Mouse (Mus musculus): ENCODE measurements around the gene Tnf.

The Tnf gene

DNA sequence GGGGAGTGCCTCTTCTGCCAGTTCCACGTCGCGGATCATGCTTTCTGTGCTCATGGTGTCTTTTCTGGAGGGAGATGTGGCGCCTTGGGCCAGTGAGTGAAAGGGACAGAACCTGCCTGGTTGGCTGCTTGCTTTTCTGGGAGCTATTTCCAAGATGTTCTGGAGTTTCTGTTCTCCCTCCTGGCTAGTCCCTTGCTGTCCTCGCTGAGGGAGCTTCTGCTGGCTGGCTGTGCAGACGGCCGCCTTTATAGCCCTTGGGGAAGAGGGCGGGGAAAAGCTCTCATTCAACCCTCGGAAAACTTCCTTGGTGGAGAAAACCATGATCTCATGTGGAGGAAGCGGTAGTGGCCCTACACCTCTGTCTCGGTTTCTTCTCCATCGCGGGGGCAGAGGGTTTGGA lies at the start of gene Tnf:
Tnf (minus strand) TSS at position 221 of the 400 bp plus-strand sequence.
- DNase-seq, result no peak

DNA sequence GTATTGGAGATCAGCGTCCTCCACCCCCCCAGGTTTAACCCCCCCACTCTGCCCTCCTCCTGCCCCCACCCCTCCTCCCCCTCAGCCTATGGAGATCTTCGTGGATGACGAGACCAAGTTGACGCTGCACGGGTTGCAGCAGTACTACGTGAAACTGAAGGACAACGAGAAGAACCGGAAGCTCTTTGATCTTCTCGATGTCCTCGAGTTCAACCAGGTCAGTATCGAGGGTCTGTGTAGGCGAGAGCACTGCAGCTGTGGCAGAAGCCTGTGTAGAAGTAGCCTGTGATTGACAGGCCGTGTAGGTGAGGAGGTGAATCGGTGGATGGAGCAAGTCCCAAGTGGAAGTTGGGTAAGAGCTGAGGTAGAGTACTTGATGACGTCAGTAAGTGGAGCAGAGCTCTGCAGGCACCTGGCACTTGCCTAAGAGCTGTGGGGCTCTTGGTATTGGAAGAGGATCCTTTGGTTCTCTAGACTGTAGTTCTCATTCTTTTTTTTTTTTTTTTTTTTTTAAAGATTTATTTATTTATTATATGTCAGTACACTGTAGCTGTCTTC lies 49.4 kb upstream of the Tnf start:
- DNase-seq, result peak; percentile 27

DNA sequence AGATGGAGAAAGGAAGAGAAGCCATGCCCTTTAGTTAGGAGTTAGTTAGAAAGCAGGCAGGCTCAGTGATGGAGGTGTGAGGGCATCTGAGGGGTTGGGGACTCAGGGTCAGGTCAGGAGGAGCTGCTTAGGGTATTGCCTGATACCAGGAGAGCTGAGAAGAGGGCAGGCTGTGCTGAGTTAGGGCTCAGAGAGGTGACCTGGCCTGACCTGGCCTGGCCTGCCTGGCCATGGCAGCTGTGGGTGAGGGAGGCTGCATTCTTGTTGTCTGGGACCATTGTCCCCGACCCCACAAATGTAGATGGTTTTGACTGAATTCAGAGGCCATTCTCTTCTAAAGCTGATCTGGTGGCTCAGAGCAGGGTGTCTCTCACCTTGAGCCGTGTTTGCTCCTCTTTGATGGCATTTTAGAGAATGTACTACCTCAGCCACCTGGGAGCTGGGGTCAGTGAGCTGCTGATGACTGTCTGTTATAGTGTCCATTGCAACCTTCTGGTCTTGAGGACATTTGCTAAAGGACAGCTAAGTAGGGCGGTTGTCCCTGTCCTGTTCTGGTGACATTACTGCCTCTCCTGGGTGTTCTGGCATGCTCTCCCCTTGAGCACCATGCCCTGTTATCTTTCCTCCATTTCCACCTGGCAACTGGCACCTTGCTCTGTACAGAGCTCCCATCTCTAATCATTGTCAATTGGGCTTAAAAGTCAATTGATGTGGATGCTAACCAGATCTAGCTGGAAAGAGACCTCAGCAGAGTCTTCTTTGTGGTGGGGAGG lies 48.7 kb upstream of the Tnf start:
- peak; percentile 23 for DNase-seq

DNA sequence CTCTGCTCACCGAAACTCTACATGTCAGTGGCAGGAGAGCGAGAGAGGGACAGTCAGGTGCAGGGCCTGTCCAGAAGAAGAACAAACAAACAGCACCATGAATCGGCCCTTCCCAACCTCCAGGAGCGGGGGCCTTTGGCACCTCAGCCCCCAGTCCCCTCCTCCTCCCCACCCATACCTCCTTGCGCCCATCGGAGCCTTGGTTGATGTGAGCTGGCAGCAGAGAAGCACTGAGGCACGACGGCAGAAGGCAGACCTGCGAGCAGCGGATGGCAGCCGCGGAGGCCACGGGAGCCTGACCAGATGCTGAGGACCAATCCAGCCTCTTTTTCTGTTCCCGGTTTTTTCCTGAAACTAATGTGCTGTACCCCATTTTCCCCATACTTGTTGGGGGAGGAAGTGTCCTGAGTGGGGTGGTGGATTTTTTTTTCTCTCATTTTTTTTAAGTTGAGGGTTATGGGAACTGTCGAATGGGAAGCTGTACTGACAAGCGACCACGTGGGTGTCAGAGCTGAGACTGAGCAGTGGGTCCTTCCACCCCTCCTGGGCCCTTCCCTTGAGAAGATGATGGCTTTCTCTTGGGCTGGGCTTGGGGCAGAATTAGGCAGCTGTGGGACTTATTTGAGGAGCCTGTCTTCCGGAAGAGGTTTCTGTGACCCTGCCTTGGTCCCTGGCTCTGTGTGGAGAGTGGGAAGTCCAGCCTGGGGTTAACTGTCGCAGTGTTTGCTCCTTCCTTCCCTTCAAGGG lies 47.8 kb upstream of the Tnf start:
- DNase-seq, result no peak

DNA sequence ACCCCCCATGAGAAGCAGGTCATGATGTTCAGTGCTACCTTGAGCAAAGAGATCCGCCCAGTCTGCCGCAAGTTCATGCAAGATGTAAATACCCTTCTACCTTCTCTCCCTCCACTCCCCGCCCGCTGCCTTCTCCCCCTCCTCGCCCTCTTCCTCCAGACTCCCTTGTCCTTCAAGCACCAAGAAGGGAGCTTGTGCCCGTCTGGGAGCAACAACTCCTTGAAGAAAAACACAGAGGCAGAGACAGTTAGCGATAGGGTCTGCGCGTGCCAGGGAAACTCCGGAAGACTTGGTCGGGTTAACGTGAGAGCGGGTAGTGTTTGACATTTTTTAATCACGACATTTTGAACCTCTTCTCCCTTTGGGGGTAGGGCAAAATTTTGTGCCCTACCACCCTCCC lies 47.2 kb upstream of the Tnf start:
- peak; percentile 24 for DNase-seq

DNA sequence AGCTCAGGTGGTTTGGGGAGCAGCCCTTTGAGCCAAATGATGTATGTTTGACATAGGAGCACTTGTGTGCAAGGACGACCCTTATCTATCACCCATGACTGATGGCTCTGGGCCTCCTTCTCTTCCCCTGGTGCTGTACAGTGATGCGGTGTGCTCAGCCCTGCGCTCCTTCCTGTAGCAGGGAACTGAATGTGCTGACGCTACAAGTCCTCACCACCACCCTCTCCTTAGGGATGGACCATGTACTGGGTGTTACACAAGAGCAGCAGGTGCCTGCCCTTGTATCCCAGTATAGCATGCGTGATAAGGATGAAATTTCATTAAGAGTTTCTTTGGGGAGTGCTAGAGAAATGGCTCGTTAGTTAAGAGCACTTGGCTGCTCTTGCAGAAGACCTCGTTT lies 45.3 kb upstream of the Tnf start:
- DNase-seq, result no peak

DNA sequence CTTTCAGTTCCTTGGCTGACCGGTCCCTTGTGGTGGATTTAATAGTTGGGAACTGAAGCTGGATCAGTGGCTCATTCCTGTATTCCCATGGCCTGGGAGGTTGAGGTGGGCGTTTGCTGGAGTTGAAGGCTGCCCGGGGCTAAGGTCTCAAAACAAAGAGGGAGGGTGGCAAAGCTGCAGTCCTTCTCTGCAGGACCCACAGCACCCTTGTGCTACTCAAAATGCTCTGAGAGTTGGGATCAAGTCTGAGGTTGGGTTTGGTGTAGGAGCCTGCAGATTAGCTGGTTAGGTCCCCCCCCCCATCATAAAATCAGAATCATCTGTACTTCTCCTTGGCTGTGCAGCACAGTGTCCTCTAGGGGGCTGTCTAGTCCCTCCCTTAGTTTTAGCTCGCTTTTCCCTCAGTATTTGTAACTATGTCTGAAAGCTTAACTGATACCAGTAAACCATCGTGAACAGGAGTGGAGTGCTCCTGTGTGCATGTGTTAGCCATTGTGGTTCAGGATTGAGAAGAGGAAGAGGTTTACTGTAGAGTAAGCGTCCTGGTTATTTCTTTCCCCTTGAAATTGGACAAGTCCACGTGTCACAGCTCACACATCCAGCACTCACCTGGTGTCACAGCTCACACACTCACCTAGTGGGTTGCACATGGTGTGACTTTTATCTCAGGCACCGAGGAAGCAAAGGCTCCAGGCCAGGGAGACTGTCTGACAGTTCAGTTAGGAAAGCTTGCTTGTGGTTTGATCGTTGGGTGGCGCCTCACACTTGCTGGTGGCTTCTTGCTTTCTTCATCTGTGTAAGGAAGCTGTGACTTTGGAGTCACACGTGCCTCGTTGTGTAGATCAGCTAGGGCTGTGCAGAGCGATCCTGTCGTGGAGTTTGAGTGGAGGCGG lies 44.2 kb upstream of the Tnf start:
- peak; percentile 28 for DNase-seq

DNA sequence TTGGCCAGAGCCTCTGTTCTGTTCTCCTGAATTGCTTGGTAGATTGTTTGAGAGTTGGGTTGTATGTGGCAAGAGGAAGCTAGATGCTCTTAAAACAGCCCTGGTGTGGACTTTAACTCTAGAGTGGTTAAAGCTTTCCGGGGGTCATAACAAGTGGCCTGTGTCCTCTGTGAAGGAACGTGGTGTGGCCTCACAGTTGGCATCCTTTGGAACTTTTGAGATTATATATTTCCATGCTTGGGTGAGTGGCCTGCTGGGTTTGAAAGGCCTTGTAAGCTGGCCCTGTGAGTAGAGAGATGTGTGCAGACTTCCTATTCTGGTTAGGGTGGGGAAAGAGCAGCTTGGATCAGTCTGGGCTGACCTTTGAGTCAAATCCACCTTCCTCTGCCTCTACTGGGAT lies 43.2 kb upstream of the Tnf start:
- DNase-seq, result no peak

DNA sequence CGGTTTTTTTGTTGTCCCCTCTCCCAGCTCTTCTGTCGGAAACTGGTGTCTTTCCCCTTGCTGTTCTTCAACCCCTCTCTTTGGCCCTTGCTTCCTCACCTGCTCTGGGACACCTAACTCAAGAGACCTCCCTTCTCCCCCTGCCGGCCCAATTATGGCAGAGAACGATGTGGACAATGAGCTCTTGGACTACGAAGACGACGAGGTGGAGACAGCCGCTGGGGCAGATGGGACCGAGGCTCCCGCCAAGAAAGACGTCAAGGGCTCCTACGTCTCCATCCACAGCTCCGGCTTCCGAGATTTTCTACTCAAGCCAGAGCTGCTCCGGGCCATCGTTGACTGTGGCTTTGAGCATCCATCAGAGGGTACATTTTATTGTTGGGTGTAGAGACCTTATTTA lies 41.3 kb upstream of the Tnf start:
- peak; percentile 77 for DNase-seq

DNA sequence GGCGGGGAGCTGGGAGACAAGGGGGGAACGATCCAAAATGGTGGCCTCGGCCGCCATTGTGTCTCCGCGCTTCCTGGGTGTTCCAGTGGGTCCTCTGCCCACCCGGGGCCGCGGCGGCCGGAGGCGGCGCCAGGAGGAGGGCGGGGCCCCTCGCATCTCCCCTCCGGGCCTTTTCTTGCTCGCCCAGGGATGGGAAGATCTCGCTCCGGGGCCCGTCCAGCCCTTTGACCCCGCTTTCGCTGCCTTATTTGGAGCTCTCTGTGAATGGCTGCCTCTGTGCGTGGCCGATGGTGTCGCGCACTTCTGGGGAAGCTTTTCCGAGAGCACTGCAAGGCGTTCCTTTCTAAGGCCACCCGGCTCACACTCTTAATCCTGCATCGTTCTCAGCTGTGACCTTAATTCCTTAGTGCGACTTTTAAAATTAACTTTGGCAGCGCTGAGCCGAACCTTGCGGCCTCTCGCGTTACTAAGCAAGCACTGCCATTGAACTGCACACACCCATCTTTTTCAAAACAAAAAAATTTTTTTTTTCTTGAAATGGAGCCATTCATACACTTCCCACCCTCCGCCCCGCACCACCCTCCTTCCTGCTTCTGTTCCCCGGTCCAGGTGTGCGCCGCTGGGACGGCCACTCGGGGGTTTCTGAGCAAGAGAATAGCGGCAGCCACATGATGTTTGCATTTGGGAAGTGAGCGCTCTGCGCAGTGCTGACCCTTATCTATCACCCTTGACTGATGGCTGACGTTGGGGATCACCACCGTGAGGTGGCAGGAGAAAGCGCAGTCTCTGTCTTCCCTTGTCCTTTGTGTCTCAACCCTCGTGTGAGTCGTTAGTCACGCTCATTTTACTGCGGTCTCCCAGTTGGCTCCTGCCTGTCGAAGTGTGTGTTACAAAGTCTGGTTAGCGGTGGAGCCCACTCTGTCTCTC lies 40.5 kb upstream of the Tnf start:
- peak; percentile 71 for DNase-seq

DNA sequence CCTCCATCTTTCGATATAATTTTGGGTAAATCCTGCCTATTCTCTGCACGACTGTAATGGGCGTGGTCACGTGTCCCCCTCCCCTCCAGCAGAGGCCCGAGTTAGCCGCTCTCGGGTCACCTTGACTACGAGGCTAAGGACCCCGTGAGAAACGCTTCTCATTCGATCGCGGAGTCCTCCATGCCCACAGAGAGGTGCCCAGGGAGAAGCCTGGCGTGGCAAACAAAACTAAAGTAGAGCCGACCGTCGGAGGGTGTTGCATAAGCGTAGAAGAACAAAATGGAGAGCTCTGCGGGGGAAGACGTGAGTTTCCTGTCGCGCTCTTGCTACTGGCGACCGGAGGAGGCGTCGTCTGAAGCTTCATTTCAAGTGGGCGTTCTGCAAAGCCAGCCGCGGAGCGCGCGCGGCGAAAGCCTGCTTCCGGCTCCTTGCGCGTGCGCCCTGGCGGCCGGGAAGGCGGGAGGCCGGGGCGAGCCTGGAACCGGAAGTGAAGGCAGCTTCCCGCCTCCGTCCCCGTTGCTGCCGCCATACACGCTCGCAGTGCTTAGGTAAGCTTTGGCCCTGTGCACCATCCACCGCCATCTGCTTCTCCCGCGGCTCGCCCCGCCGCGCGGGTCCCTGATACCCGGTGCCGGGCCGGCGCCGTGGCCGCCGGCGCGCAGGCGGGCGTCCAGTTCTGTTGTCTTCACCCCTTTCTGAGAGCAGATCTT lies 39.7 kb upstream of the Tnf start, which contains the start of gene Ddx39b:
Ddx39b (plus strand) TSS at position 442 of the 710 bp plus-strand sequence.
- DNase-seq, result peak; percentile 97

DNA sequence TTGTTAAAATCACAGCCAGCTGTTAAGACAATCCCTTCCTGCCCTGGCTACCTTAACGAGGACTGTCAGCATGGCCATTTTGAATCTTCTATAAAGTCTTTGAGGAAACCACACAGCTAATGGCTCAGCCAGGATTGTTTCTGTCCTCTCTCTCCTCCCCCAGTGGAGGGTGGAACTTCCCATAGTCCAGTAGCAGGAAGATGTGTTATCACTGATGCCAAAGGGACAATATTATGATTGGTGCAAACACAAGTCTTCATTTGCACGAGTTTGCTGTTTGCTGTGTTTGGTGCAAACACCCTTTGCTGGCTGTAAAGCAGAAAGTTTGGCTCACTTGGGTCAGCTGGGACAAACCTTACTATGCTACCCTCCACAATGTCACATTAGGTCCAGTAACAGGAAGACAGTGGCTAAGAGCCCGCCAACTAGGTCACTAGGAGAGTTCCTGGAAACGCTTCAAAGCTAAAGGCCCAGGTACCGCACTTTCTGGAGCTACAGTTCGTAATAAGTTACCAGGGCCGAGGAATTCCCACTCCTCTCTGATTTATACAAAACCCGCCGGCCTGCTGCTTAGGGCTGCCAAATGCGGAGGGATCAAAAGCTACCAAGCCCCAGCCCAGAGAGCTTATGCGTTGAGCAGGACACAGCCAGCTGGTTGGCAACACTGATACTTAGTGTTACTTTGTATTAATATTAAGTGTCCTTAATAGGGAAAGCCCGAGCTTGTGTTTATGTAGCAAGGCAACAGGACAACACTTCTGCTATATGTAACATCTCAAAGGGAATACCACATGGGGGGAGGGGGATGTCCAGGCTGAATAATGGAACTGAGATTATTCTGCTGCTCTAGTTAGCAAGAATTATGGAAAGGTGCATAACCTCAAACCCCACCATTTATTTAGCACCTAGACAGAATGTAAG lies 38.8 kb upstream of the Tnf start:
- peak; percentile 73 for DNase-seq

DNA sequence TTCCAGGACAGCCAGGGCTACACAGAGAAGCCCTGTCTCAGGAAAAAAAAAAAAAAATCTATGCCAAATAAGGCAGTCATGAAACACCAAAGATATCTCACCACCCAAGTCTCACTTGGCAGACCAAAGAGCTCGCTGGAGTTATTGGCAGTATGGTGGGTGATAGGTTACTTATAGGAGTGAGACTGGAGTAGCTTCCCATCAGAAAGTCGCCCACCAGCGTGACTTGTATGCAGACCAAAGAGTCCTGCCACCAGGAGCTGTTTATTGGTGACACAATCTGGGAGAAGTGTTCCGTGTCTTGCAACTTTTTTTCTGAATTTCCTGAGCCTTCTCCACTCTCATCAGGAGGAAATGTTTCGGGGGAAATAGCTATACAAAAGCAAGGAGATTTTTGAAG lies 37.9 kb upstream of the Tnf start:
- peak; percentile 61 for DNase-seq

DNA sequence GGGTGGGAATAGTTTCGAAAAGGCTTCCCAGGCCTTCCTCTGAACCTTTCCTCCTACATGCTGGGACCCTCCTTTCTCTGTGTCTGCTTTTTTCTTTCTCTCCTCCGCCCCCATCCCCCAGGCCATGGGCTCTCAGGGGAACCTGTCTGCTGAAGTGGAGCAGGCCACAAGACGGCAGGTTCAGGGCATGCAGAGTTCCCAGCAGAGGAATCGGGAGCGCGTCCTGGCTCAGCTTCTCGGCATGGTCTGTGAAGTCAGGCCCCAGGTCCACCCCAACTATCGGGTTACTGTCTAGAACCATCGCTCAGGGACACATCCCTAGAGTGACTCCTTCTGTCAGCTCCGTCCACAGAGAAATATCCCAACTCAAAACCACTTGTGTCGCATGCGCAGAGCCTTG lies 35.7 kb upstream of the Tnf start:
- DNase-seq, result no peak

DNA sequence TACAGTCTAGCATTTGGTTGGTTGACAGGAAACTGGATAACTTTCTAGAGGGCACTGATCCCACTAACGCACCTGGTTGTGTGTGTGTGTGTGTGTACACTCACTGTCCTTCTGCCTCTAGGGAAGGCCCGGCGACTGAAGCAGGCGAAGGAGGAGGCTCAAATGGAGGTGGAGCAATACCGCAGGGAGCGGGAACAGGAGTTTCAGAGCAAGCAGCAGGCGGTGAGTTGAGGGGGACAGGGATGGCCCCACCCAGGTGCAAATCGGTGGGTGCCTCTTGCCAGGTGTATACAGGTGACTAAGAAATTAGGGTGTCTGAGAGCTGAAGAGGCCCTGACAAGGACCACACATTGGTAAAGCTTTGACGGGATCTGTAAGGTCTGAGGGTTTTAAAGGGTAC lies 35.2 kb upstream of the Tnf start:
- DNase-seq, result peak; percentile 74

DNA sequence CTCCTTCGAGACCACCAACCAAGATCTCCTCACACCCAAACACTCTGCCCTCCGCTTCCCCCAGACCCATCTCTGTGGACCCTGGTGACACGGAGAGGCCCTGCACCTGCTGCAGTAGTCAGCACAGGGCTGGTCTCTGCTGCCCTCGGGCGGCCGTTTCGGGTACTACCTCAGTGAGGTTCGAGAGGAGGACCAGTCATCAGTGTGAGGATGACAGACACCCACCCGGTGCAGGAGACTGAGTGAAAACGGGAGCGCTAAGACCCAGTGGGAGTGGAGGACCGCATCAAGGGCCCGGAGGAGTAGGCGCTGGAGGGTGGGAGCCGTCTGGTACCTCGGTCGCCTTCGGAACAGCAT lies 34.6 kb upstream of the Tnf start:
- DNase-seq, result peak; percentile 97

DNA sequence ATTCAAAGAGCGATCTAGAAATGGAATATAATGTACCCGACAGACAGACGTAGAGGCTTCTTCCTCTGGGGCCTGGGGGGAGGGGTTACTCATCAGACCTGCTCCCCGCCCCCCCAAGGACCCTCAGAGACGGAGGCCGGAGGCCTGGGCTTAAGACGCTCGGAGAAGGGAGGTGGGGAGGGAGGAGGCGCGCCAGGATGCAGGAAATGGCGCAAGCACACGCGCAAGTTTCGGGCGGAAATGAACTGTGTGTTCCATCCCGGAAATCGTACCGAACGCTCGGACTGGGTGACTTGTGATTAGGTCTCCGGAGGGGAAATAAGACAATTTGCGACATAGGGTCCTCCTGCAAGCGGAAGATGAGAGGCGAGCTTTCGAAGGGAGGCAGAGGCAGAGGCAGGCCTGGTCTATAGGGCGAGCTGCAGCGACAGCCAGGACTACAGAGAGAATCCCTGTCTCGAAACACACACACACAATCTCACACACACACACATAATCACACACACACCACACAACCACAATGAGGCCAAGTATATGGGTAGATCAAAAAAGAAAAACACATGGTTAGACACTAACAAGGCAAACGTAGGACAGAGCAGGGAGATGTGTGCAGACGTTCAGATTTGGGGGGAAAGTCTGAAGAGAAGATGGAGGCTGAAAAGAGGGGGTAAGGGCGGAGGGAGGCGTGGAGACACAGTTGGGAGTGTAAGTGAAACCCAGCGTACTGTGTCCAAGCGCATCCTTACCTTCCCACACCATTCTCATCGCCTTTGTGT lies 34.0 kb upstream of the Tnf start, which contains the start of gene Nfkbil1:
Nfkbil1 (minus strand) TSS at position 179 of the 776 bp plus-strand sequence.
- DNase-seq, result peak; percentile 94

DNA sequence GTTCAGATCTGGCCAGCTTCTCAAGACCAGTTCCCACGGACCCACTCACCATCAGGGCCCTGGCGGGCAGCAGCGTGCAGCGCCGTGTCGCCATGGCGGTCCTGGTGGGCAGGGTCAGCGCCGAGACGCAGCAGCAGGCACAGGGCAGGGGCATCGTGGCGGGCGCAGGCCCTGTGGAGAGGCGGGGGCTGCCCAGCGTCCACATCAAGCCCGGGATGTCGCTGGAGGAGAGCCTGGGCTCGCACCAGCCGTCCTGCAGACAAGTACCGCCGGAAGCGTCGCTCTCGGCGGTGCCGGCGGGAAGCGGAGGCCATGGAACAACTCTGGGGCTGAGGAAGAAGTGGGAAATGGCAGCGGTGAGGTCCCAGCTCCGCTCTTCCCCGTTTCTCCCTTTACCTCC lies 33.1 kb upstream of the Tnf start:
- DNase-seq, result peak; percentile 68

DNA sequence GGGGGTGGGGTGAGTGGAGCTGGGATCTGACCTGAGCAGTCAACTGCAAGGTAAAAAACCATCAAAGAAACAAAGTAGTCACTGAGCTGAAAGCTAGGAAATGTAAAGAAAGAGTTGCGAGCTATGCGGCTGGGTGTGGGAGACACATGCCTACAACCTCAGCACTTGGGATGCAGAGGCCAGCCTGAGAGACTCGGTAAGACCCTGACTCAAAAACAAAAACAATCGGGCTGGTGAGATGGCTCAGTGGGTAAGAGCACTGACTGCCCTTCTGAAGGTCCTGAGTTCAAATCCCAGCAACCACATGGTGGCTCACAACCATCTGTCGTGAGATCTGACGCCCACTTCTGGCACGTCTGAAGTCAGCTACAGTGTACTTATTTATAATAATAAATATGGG lies 32.3 kb upstream of the Tnf start:
- peak; percentile 50 for DNase-seq

All from cerebellum, adult 9-11 months (tissue).